Mouse (Mus musculus): Measurements from ENCODE around the gene Tead3. TPM values are rescaled to one million over a fixed set of nuclear protein-coding genes. Genes with fewer than 3 reads are reported as not detected.

The Tead3 gene
- polyA plus RNA-seq, 1 experiment = not detected

- no peak overlapping the region for H3K4me3 ChIP-seq (ENCODE audit: insufficient read depth, low read length)
- peaks cover 12% of the 10 kb centered on the region for H3K4me1 ChIP-seq (ENCODE audit: control insufficient read depth, insufficient read depth, low read length)
- TF ChIP-seq POLR2A (IDR thresholded peaks at IDR 0.05; ENCODE audit: borderline replicate concordance, low read depth, low read length) (no peak), CTCF (IDR thresholded peaks at IDR 0.05; ENCODE audit: low read depth, low read length) (no peak)
- no peak overlapping the region for H3K27ac ChIP-seq (ENCODE audit: insufficient read depth, low read depth, low read length)
Observed at GRCm38 (mm10) chr17:28298888-28299287, 51.7 kb downstream of the Tead3 start.

GRCm38 (mm10) chr17:28294449-28295333, 55.9 kb downstream of the Tead3 start:
- H3K4me3 ChIP-seq (ENCODE audit: insufficient read depth, low read length) = no peak overlapping the region
- peak overlapping the region; percentile 44 for H3K27ac ChIP-seq (ENCODE audit: insufficient read depth, low read depth, low read length)
- H3K4me1 ChIP-seq (ENCODE audit: control insufficient read depth, insufficient read depth, low read length) = peaks cover 21% of the 10 kb centered on the region
- no peak for TF ChIP-seq POLR2A (IDR thresholded peaks at IDR 0.05; ENCODE audit: borderline replicate concordance, low read depth, low read length)
- no peak for TF ChIP-seq CTCF (IDR thresholded peaks at IDR 0.05; ENCODE audit: low read depth, low read length)

GRCm38 (mm10) chr17:28293716-28294115, 56.9 kb downstream of the Tead3 start:
- no peak for TF ChIP-seq POLR2A (IDR thresholded peaks at IDR 0.05; ENCODE audit: borderline replicate concordance, low read depth, low read length)
- TF ChIP-seq CTCF (IDR thresholded peaks at IDR 0.05; ENCODE audit: low read depth, low read length) = no peak
- H3K4me1 ChIP-seq (ENCODE audit: control insufficient read depth, insufficient read depth, low read length) = peaks cover 21% of the 10 kb centered on the region
- H3K4me3 ChIP-seq (ENCODE audit: insufficient read depth, low read length) = no peak overlapping the region
- 0 out of 2 replicates have a peak overlapping the region, but pooled peaks have one; percentile 0 for H3K27ac ChIP-seq (ENCODE audit: insufficient read depth, low read depth, low read length)

DNA sequence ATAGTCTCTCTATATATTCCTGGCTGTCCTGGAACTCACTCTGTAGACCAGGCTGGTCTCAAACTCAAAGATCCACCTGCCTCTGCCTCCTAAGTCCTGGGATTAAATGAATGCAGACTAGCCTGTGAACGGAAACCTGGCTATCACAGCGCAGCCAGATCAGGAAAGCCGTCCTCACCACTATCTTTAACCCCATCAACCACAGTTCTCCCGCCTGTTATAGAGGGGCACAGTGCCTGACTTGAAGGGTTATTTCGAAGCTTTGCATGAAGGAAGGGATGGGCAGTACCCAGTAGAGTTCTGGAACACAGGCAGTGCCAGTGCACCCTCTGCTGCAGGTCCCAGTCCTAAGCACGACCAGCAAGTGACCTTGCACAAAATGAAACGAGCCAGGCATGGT, 59.3 kb downstream of the Tead3 start:
- TF ChIP-seq CTCF (IDR thresholded peaks at IDR 0.05; ENCODE audit: low read depth, low read length) = no peak
- no peak for TF ChIP-seq POLR2A (IDR thresholded peaks at IDR 0.05; ENCODE audit: borderline replicate concordance, low read depth, low read length)
- H3K4me1 ChIP-seq (ENCODE audit: control insufficient read depth, insufficient read depth, low read length) = peaks cover 21% of the 10 kb centered on the region
- H3K4me3 ChIP-seq (ENCODE audit: insufficient read depth, low read length) = no peak overlapping the region
- no peak overlapping the region for H3K27ac ChIP-seq (ENCODE audit: insufficient read depth, low read depth, low read length)

DNA sequence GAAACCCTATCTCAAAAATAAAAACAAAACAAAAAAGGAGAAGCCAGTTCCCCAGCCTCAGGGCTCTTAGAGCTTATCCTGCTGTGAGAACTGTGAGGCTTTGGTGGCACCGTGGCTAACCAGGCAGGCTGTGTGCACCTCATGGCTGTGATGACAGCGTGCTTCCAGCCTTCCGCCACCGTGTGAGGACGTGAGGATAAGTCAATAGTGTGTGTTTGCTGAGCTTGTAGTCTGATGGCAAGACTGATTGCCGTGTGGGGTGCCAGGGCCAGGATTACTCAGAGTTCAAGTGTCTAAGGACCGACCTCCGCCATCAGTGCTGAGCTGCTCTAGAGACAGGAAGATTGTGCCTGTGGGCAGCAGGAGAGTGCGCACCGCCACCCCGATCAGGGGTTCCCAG, 59.9 kb downstream of the Tead3 start:
- no peak overlapping the region for H3K27ac ChIP-seq (ENCODE audit: insufficient read depth, low read depth, low read length)
- no peak overlapping the region for H3K4me3 ChIP-seq (ENCODE audit: insufficient read depth, low read length)
- peaks cover 21% of the 10 kb centered on the region for H3K4me1 ChIP-seq (ENCODE audit: control insufficient read depth, insufficient read depth, low read length)
- TF ChIP-seq CTCF (IDR thresholded peaks at IDR 0.05; ENCODE audit: low read depth, low read length) (no peak), POLR2A (IDR thresholded peaks at IDR 0.05; ENCODE audit: borderline replicate concordance, low read depth, low read length) (no peak)

DNA sequence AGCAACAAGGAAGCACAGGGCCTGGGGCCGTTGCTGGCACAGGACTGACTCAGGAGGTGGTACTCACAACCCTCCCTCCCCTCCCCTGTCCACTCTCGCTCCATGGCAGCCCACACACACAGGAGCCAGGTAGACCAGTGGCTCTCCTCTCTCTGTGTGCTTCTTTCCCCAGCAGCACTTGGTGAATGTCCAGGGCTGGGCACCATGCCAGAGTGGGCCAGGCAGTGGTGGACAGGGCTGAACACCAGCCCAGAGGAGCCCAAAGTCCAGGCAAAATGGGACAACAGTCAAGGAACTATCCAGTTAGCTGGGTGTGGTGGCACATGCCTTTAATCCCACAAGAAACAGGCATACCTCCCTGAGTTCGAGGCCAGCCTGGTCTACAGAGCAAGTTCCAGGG, 60.4 kb downstream of the Tead3 start:
- Histone ChIP-seq H3K4me3 (ENCODE audit: insufficient read depth, low read length) (no peak overlapping the region), H3K27ac (ENCODE audit: insufficient read depth, low read depth, low read length) (no peak overlapping the region), H3K4me1 (ENCODE audit: control insufficient read depth, insufficient read depth, low read length) (peaks cover 20% of the 10 kb centered on the region)
- TF ChIP-seq POLR2A (IDR thresholded peaks at IDR 0.05; ENCODE audit: borderline replicate concordance, low read depth, low read length) (no peak), CTCF (IDR thresholded peaks at IDR 0.05; ENCODE audit: low read depth, low read length) (no peak)

GRCm38 (mm10) chr17:28287980-28288379, 62.6 kb downstream of the Tead3 start:
- TF ChIP-seq CTCF (IDR thresholded peaks at IDR 0.05; ENCODE audit: low read depth, low read length) = 0 out of 2 replicates have a peak, but pooled peaks have one; percentile 1
- TF ChIP-seq POLR2A (IDR thresholded peaks at IDR 0.05; ENCODE audit: borderline replicate concordance, low read depth, low read length) = no peak
- Histone ChIP-seq H3K27ac (ENCODE audit: insufficient read depth, low read depth, low read length) (no peak overlapping the region), H3K4me3 (ENCODE audit: insufficient read depth, low read length) (no peak overlapping the region), H3K4me1 (ENCODE audit: control insufficient read depth, insufficient read depth, low read length) (peaks cover 9% of the 10 kb centered on the region)

GRCm38 (mm10) chr17:28287578-28287977, 63.0 kb downstream of the Tead3 start:
- TF ChIP-seq POLR2A (IDR thresholded peaks at IDR 0.05; ENCODE audit: borderline replicate concordance, low read depth, low read length) (no peak), CTCF (IDR thresholded peaks at IDR 0.05; ENCODE audit: low read depth, low read length) (no peak)
- H3K27ac ChIP-seq (ENCODE audit: insufficient read depth, low read depth, low read length) = no peak overlapping the region
- H3K4me3 ChIP-seq (ENCODE audit: insufficient read depth, low read length) = no peak overlapping the region
- H3K4me1 ChIP-seq (ENCODE audit: control insufficient read depth, insufficient read depth, low read length) = peaks cover 13% of the 10 kb centered on the region

DNA sequence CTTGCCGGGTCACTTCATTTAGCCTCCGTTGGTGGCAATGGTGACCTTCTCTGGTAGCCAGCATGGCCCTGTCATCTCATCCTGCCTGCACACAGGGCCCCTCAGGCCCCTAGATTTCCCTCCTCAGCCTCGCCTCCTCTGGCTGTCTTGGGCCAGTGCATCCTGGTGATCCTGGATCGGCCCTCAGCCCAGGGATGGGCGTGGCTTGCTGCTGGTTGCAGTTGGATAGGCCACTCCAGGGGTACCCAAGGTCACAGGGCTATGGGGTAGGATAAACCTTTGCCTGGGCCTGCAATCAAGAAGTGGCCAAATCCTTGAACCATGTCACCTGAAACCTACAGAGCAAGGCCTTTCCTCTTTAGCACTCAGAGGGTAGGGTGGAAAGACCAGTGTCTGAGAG, 63.7 kb downstream of the Tead3 start:
- H3K4me1 ChIP-seq (ENCODE audit: control insufficient read depth, insufficient read depth, low read length) = peaks cover 17% of the 10 kb centered on the region
- no peak overlapping the region for H3K27ac ChIP-seq (ENCODE audit: insufficient read depth, low read depth, low read length)
- H3K4me3 ChIP-seq (ENCODE audit: insufficient read depth, low read length) = no peak overlapping the region
- TF ChIP-seq CTCF (IDR thresholded peaks at IDR 0.05; ENCODE audit: low read depth, low read length) = no peak
- TF ChIP-seq POLR2A (IDR thresholded peaks at IDR 0.05; ENCODE audit: borderline replicate concordance, low read depth, low read length) = no peak

DNA sequence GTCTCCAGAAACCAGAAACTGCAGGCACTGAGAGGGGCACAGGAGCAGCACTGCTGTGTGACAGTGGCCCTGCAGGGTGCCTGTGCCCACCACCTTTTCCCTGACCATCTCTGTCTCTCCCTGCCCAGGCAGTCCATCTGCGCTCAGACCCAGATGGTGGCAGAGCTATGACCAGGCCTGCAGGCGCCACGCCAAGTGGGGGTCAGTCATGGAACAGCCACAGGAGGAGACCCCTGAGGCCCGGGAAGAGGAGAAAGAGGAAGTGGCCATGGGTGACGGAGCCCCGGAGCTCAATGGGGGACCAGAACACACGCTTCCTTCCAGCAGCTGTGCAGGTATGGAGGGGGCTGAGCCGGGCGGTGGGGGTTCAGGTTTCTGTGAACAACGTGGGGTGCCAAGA, 64.5 kb downstream of the Tead3 start:
- H3K27ac ChIP-seq (ENCODE audit: insufficient read depth, low read depth, low read length) = no peak overlapping the region
- H3K4me1 ChIP-seq (ENCODE audit: control insufficient read depth, insufficient read depth, low read length) = peaks cover 25% of the 10 kb centered on the region
- TF ChIP-seq CTCF (IDR thresholded peaks at IDR 0.05; ENCODE audit: low read depth, low read length) (no peak), POLR2A (IDR thresholded peaks at IDR 0.05; ENCODE audit: borderline replicate concordance, low read depth, low read length) (no peak)
- H3K4me3 ChIP-seq (ENCODE audit: insufficient read depth, low read length) = no peak overlapping the region

All from bone marrow macrophage, adult 2 months (primary cell).